Mouse (Mus musculus) mesoderm, embryonic 11.5 days (tissue): ENCODE data around the gene Rcan1.
"Not testable (repeated sequence)": the region's sequence is repeated elsewhere in the genome, so short reads cannot be mapped to it uniquely, and the experiment has no call there.

Experiments
- DNase-seq: peaks from one replicate; pipeline ENCODE4 v3.0.0-alpha.2; 2012; ENCODE audit warnings: low read depth, low spot score

The Rcan1 gene

DNA sequence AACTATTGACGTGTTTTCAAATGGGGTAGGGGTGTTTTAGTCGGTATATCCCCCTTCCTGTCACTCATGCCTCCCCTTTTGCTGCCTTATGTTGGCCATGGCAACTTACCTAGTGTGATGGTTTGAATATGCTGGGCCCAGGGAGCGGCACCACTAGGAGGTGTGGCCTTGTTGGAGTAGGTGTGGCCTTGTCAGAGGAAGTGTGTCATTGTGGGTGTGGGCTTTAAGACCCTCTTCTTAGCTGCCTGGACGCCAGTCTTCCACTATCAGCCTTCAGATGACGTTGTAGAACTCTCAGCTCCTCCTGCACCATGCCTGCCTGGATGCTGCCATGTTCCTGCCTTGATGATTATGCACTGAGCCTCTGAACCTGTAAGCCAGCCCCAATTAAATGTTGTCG lies at the start of gene Rcan1:
Gene Rcan1, minus strand, starts transcription at position 162 of the 400 bp plus-strand sequence.
- no peak for DNase-seq

DNA sequence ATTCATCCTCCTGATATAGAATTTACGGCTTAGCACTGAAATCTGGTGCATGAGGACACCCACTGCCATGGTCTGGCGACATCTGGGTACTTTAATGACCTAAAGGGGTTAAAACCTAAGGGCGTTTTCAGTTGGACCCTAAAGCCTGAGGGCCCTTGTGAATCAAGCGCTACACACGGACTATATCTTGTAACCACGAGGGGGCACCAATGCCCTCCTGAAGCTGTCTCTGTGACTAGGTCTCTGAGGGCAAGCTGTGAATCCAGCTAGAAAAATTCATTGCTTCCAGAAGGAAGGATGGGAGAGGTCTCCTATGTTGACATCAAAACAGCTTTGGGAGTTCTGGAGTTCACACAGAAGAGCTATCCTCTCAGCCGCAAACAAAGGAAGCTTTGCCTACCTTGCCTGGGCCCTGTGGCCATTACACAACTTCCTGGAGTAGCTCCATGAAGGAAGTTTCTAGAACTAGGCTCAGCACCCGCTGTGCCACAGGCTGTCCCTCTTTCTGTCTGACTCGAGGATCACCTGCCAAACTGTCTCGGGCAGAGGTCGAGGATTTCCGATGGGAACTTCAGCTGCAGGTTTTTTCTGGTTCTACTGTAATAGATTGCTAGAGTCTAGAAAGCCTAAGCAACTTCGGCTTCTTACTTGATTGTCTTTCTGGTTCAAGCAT lies 49.3 kb upstream of the Rcan1 start:
- peak; percentile 66 for DNase-seq

DNA sequence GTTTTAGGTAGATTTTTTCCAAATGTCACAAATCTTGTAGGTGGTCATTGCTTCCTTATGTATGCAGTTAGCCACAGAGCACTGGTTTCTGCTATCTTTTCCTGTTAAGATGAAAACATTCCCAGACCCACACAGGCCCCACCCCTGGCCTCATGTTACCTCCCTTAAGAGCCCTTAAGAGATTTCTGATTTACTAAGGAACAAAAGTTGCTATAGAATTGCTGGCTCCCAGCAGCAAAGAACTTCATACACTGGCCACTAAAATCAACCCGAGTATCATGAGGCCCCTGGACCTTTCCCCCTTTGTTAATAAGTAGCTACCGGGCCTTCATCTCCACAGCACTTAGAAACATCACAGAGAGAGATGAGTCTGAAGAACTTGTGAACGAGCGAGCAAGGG lies 48.1 kb upstream of the Rcan1 start:
- peak; percentile 24 for DNase-seq

DNA sequence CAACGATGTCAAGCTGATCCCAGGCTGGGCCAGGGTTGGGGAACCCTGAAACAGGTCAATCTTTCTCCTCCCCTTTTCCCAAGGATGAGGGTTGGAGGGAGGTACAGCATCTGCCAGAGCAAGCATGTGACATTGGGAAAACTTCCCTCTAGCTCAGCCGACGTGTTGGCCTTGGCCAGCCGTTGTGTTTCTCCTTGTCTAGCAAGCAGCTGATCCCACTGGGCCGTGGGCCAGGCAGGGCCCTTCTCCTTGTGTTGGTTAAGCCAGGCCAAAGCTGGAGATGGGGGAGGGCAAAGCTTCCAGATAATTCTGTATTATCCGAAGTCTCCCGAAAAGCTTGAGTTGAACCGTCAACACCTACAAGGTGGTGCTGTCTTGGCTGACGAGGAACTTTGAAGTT lies 45.5 kb upstream of the Rcan1 start:
- no peak for DNase-seq

- DNase-seq, result not testable (repeated sequence)
Measured at GRCm38 (mm10) chr16:92514896-92515295, 44.2 kb upstream of the Rcan1 start.

DNA sequence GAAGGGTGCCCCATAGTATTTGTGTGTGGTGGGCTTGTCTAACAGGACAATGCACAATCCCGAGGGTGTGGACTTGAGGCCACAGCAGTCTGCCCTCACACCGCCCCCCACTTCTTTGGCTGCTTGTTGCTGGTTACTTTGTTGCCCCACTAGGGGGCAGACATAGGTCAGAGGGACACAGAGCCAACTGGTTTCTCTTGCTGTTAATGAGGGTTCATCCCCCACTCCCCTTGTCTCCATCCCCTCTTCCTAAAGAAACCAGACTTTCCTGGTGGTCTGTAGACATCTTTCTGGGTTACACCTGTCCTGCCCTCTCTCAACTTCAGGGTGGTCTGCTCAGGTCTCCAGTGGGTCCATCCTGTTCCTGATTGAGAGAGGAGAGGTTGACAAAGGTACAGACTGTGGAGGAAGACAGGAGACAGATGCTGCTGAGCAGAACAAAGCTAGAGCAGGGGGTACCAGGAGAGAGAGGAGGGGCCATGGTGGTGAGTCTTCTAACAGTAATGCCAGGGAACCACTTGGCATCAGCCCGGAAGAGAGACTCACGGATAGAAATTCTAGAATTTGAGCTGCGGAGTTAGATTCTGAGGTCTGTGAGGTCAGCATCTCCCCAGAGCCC lies 41.2 kb upstream of the Rcan1 start:
- DNase-seq, result peak; percentile 48

GRCm38 (mm10) chr16:92510835-92511772 lies 40.4 kb upstream of the Rcan1 start:
- no peak for DNase-seq

- DNase-seq, result no peak
Measured at GRCm38 (mm10) chr16:92507573-92507972, 36.9 kb upstream of the Rcan1 start.

DNA sequence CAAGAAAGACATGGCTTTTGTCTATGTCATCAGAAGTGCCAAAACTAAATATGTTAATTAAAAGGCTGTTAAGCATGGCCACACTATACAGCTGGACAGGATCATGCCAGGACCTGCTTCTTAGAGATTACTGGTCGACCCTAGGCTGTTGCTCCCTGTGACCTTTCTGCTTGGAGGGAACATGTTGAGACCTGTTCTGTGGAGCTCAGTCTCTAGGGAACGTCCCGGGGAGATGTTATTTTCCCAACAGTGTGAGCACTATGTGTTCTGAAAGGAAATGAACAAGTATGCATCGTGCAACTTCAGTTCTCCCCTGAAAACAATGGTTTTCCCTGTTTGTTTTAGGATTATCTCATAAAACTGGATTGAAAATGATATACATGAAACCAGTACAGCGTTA lies 32.4 kb upstream of the Rcan1 start:
- DNase-seq, result no peak

DNA sequence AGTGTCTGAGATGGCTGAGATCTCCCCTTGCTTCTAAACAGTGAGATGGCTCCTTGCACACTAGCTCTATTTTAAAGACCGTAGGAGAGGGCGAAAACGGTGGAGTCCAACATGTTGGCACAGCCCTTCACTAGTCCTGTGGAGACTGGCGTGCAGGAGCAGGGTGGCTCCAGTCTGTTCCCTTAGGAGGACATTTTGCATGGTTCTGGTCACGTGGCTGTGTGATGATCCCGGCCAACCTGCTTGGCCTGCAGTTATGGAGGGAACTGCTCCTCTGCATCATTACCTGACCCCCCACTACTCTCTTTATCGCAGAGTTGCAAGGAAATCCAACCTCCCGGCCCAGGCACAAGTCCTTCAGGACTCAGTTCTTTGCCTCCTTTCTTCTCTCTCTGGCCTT lies 29.9 kb upstream of the Rcan1 start:
- DNase-seq, result no peak

GRCm38 (mm10) chr16:92499324-92499723 lies 28.7 kb upstream of the Rcan1 start:
- DNase-seq, result no peak

DNA sequence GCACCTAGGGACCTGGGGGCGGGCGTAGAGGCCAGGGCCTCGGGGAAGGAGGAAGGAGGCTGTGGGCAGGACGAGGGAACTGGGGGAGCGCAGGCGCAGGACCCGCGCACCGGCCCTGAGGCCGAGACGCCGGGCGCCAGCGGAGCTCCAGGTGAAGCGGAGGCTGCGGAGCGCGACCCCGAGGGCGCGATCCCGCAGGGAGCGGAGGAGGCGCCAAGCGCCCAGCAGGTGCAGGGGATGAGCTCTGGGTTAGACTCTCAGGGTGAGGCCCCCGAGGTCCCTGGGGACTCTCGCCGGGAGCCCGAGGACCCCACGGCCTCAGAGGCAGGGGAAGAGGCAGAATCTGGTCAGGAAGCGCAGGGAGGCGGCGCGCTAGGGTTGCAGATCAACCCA lies 27.9 kb upstream of the Rcan1 start:
- DNase-seq, result peak; percentile 26

GRCm38 (mm10) chr16:92497851-92498588 lies 27.4 kb upstream of the Rcan1 start:
- DNase-seq, result no peak

- no peak for DNase-seq
Measured at GRCm38 (mm10) chr16:92489356-92489755, 18.7 kb upstream of the Rcan1 start.

- DNase-seq, result no peak
Measured at GRCm38 (mm10) chr16:92488456-92488855, 17.8 kb upstream of the Rcan1 start.

GRCm38 (mm10) chr16:92487489-92487888 lies 16.8 kb upstream of the Rcan1 start:
- peak; percentile 59 for DNase-seq

GRCm38 (mm10) chr16:92487086-92487485 lies 16.4 kb upstream of the Rcan1 start:
- no peak for DNase-seq

DNA sequence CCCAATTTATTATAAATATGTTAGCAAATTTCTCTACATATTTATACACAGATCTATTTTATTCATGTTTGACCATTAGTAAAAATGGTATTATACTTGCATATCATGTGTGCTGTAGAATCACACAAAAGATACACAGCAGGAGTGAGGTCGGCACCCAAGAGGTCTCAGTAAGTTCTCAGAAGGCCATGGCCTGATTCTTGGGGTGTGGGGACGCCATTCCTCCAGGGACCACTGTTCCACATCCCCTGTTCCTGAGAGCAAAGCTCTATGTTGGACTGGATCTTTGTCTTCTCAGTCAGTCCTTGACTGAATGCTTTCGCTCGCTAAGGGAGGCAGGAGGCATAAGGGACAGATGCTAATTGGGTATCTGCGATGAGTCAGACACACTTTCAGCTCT lies 14.8 kb upstream of the Rcan1 start, which contains the start of gene Clic6:
Gene Clic6, plus strand, starts transcription at position 301 of the 400 bp plus-strand sequence.
- no peak for DNase-seq

GRCm38 (mm10) chr16:92478561-92479150 lies 8.0 kb upstream of the Rcan1 start:
- DNase-seq, result peak; percentile 73

GRCm38 (mm10) chr16:92475093-92475860 lies 4.6 kb upstream of the Rcan1 start:
- no peak for DNase-seq
